Mouse (Mus musculus): ENCODE measurements at regions not wholly inside any gene's neighbourhood (a gene's known extent, or its start where the extent isn't known, plus 50 kb on each side); places are given as distances from the start of the nearest gene placed in this dataset.
A peak's percentile ranks its signal among the peaks of the same experiment; 100 is the strongest.

DNA sequence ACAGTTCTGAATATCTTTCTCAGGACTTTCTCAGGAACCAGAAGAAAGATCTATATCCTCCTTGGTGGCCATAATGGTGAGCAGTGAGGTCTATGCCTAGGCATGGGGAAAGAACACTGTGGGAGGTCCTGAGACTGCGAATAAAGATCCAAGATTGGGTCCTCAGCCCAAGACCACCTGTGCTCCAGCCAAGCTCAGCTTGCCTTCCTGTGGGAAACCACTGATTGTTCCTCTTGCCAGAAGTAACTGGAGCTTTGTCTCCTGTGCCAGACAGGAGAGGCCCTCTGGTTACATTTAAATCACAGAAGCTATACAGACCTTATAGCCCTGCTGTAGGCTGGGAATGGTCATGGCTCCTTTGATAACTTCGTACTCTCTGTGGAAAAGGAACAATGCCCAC is 148.8 kb upstream of the Sh3bp4 start:
- H3K4me1 ChIP-seq (ENCODE audit: control insufficient read depth, insufficient read depth, low read length): peaks cover 3% of the 10 kb centered on the region
- TF ChIP-seq EP300 (IDR thresholded peaks at IDR 0.05; ENCODE audit: insufficient read depth, low read depth, low read length): no peak
- no peak for TF ChIP-seq POLR2A (IDR thresholded peaks at IDR 0.05; ENCODE audit: insufficient read depth, low read length)
- TF ChIP-seq CTCF (IDR thresholded peaks at IDR 0.05; ENCODE audit: low read depth, low read length): no peak
- no peaks in the 10 kb centered on the region for H3K36me3 ChIP-seq (ENCODE audit: control insufficient read depth, insufficient read depth, low read length, poor library complexity, severe bottlenecking)
- H3K9me3 ChIP-seq (replicated peaks; ENCODE audit: control insufficient read depth, insufficient read depth, low read length, poor library complexity, severe bottlenecking): peaks cover 4% of the 10 kb centered on the region; the same call in 1 of the 2 replicates
- no peak overlapping the region for H3K4me3 ChIP-seq (ENCODE audit: low read depth, low read length)
- no peaks in the 10 kb centered on the region for H3K27me3 ChIP-seq (ENCODE audit: control insufficient read depth, insufficient read depth, low read length, poor library complexity, severe bottlenecking)
- no peak overlapping the region for H3K9ac ChIP-seq (ENCODE audit: low read depth, poor library complexity, severe bottlenecking)
- no peak overlapping the region for H3K27ac ChIP-seq (ENCODE audit: insufficient read depth, low read length)

DNA sequence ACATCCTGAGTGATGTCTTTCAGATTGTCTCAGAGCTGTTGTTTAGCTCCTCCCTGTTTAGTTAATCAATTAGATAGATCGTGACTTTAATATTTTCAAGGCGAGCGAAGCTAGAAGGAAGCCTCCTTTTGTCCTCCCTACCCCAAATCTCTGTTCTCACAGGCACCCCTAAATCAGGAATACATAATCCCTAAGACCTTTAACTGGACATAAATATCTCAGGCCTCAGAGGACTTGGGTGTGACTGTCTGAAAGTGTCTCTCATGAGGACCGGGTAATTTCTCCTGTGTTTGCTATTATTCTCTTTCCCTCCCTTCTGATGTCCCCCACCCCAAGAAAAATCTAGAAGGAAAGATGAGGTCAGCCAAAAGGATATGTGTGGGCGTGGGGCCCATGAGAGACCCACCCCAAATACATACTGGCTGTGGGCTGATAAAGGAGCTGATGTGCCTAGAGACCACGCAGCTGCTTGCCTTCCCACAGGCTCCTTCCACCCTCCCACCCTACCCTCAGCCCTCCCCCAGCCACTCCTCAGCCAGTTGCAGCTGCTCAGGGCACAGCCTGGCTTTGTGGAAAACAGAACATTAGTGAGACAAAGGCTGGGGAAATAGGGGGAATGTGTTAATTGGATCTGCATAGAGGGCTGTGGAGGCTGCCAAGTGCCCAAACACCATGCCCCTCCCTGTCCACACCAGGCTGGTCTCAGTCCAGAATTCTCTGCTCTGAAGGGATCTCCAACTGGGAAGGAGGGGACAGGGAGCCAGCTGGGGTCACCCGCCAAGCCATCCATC is 146.2 kb upstream of the Sh3bp4 start:
- Histone ChIP-seq H3K36me3 (ENCODE audit: control insufficient read depth, insufficient read depth, low read length, poor library complexity, severe bottlenecking) (no peaks in the 10 kb centered on the region), H3K27me3 (ENCODE audit: control insufficient read depth, insufficient read depth, low read length, poor library complexity, severe bottlenecking) (no peaks in the 10 kb centered on the region), H3K9me3 (replicated peaks; ENCODE audit: control insufficient read depth, insufficient read depth, low read length, poor library complexity, severe bottlenecking) (peaks cover 4% of the 10 kb centered on the region; the same call in 1 of the 2 replicates), H3K27ac (ENCODE audit: insufficient read depth, low read length) (no peak overlapping the region), H3K4me3 (ENCODE audit: low read depth, low read length) (no peak overlapping the region), H3K4me1 (ENCODE audit: control insufficient read depth, insufficient read depth, low read length) (peaks cover 3% of the 10 kb centered on the region), H3K9ac (ENCODE audit: low read depth, poor library complexity, severe bottlenecking) (no peak overlapping the region)
- peak; percentile 79 for TF ChIP-seq EP300 (IDR thresholded peaks at IDR 0.05; ENCODE audit: insufficient read depth, low read depth, low read length)
- no peak for TF ChIP-seq POLR2A (IDR thresholded peaks at IDR 0.05; ENCODE audit: insufficient read depth, low read length)
- TF ChIP-seq CTCF (IDR thresholded peaks at IDR 0.05; ENCODE audit: low read depth, low read length): no peak

DNA sequence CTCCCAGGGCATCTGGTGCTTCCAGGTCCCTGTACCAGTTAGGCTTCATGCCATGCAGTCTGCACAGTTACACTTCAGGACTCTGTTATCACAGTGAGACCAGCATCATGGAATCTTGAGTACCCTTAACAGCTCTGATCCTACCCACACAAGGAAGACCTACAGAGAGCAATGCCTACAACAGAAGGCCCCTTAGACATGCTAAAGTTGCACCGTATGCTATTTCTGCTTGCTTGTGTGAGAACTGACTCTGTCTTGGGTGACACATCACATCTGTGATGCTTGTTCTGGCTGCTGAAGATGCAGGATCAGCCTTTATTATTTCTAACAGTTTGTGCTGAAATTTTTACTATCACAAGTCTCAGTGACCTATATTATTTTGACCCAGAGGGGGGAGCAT is 135.0 kb upstream of the Sh3bp4 start:
- H3K4me1 ChIP-seq (ENCODE audit: control insufficient read depth, insufficient read depth, low read length): no peaks in the 10 kb centered on the region
- no peaks in the 10 kb centered on the region for H3K9me3 ChIP-seq (replicated peaks; ENCODE audit: control insufficient read depth, insufficient read depth, low read length, poor library complexity, severe bottlenecking)
- TF ChIP-seq POLR2A (IDR thresholded peaks at IDR 0.05; ENCODE audit: insufficient read depth, low read length): no peak
- no peak for TF ChIP-seq CTCF (IDR thresholded peaks at IDR 0.05; ENCODE audit: low read depth, low read length)
- no peak for TF ChIP-seq EP300 (IDR thresholded peaks at IDR 0.05; ENCODE audit: insufficient read depth, low read depth, low read length)

DNA sequence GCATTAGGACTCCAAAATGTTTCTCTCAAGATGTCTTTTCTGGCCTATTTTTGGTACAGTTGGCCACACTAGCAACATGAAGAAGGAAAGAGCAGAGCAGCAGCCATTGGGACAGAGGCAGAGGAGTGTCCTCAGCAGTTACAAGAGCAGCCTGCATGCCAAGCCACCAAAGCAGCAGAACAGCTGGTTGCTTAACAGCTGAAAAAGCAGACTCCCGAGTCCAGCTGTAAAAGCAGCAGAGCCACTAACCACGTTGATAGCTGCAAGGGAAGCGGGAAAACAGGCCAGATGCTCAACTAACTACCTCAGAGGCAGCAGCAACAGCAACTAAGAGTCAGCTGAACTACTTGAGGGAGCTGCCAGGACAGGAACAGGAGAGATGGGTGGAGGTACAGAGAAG is 134.4 kb upstream of the Sh3bp4 start:
- no peak overlapping the region for H3K27ac ChIP-seq (ENCODE audit: insufficient read depth, low read length)
- no peaks in the 10 kb centered on the region for H3K27me3 ChIP-seq (ENCODE audit: control insufficient read depth, insufficient read depth, low read length, poor library complexity, severe bottlenecking)
- H3K36me3 ChIP-seq (ENCODE audit: control insufficient read depth, insufficient read depth, low read length, poor library complexity, severe bottlenecking): no peaks in the 10 kb centered on the region
- TF ChIP-seq EP300 (IDR thresholded peaks at IDR 0.05; ENCODE audit: insufficient read depth, low read depth, low read length) (no peak), POLR2A (IDR thresholded peaks at IDR 0.05; ENCODE audit: insufficient read depth, low read length) (no peak), CTCF (IDR thresholded peaks at IDR 0.05; ENCODE audit: low read depth, low read length) (no peak)
- H3K4me3 ChIP-seq (ENCODE audit: low read depth, low read length): no peak overlapping the region
- no peak overlapping the region for H3K9ac ChIP-seq (ENCODE audit: low read depth, poor library complexity, severe bottlenecking)
- H3K4me1 ChIP-seq (ENCODE audit: control insufficient read depth, insufficient read depth, low read length): no peaks in the 10 kb centered on the region
- H3K9me3 ChIP-seq (replicated peaks; ENCODE audit: control insufficient read depth, insufficient read depth, low read length, poor library complexity, severe bottlenecking): no peaks in the 10 kb centered on the region

More for the DNA sequence above, 135.0 kb upstream of the Sh3bp4 start:
- Histone ChIP-seq H3K27ac (ENCODE audit: insufficient read depth, low read length) (no peak overlapping the region), H3K9ac (ENCODE audit: low read depth, poor library complexity, severe bottlenecking) (no peak overlapping the region), H3K4me3 (ENCODE audit: low read depth, low read length) (no peak overlapping the region), H3K36me3 (ENCODE audit: control insufficient read depth, insufficient read depth, low read length, poor library complexity, severe bottlenecking) (no peaks in the 10 kb centered on the region), H3K27me3 (ENCODE audit: control insufficient read depth, insufficient read depth, low read length, poor library complexity, severe bottlenecking) (no peaks in the 10 kb centered on the region)

DNA sequence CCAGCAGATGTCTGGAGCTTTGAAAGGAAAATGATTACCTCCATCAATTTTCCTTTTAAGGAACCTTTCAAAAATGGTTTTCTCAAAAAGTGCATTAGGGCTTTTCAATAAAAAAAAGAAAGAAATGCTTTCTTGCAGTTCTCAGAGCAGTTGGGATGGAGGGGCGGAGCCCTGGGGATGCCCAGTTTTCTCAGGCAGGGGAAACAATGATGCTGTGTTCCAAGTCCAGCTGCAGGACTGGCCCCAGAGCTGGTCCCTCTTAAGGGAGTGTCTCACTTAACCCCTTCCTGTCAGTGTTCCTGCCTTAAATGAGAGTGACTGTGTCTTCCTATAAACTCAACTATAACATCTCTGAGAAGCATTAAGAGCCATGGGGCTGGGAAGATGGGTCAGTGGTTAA is 132.9 kb upstream of the Sh3bp4 start:
- Histone ChIP-seq H3K27ac (ENCODE audit: insufficient read depth, low read length) (no peak overlapping the region), H3K27me3 (ENCODE audit: control insufficient read depth, insufficient read depth, low read length, poor library complexity, severe bottlenecking) (no peaks in the 10 kb centered on the region), H3K4me3 (ENCODE audit: low read depth, low read length) (no peak overlapping the region), H3K36me3 (ENCODE audit: control insufficient read depth, insufficient read depth, low read length, poor library complexity, severe bottlenecking) (no peaks in the 10 kb centered on the region), H3K9ac (ENCODE audit: low read depth, poor library complexity, severe bottlenecking) (no peak overlapping the region), H3K4me1 (ENCODE audit: control insufficient read depth, insufficient read depth, low read length) (no peaks in the 10 kb centered on the region), H3K9me3 (replicated peaks; ENCODE audit: control insufficient read depth, insufficient read depth, low read length, poor library complexity, severe bottlenecking) (no peaks in the 10 kb centered on the region)
- no peak for TF ChIP-seq POLR2A (IDR thresholded peaks at IDR 0.05; ENCODE audit: insufficient read depth, low read length)

DNA sequence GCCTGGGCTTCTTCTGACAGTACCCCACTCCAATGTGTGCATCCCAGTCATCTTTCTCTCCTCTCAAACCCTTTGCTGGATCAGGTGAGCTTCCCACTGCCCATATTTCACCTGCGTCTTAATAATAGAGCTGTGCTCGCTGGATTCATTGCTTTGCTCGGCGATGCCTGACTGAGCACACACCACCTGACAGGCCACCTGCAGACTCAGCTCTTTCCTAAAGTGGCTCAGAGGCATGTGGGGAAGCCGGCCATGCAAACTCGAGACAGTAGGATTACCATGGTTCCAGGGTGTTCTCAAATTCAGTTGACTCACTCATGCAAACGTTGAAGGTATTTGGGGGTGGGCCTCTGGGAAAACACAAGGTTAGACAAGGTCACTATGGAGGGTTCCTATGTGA is 131.8 kb upstream of the Sh3bp4 start:
- no peak overlapping the region for H3K27ac ChIP-seq (ENCODE audit: insufficient read depth, low read length)
- no peaks in the 10 kb centered on the region for H3K36me3 ChIP-seq (ENCODE audit: control insufficient read depth, insufficient read depth, low read length, poor library complexity, severe bottlenecking)
- TF ChIP-seq CTCF (IDR thresholded peaks at IDR 0.05; ENCODE audit: low read depth, low read length): no peak
- TF ChIP-seq POLR2A (IDR thresholded peaks at IDR 0.05; ENCODE audit: insufficient read depth, low read length): no peak
- TF ChIP-seq EP300 (IDR thresholded peaks at IDR 0.05; ENCODE audit: insufficient read depth, low read depth, low read length): no peak
- no peak overlapping the region for H3K9ac ChIP-seq (ENCODE audit: low read depth, poor library complexity, severe bottlenecking)
- no peaks in the 10 kb centered on the region for H3K9me3 ChIP-seq (replicated peaks; ENCODE audit: control insufficient read depth, insufficient read depth, low read length, poor library complexity, severe bottlenecking)
- H3K4me3 ChIP-seq (ENCODE audit: low read depth, low read length): no peak overlapping the region
- no peaks in the 10 kb centered on the region for H3K4me1 ChIP-seq (ENCODE audit: control insufficient read depth, insufficient read depth, low read length)
- no peaks in the 10 kb centered on the region for H3K27me3 ChIP-seq (ENCODE audit: control insufficient read depth, insufficient read depth, low read length, poor library complexity, severe bottlenecking)

Measured in ES-Bruce4 (cell line).